Mouse (Mus musculus) MEL (cell line): ENCODE results near the gene Eef1g.

ENCODE experiments used
- BHLHE40 ChIP-seq: IDR thresholded peaks from 2 replicates; pipeline ENCODE4 v1.6.1; 2012; ENCODE audit warnings: low read depth, mild to moderate bottlenecking, inconsistent platforms, low read length, improper control_type of control experiment, borderline replicate concordance
- CTCF ChIP-seq, 3 experiments: IDR thresholded peaks in 2 of 3; conservative IDR thresholded peaks in 1 of 3; 2 replicates each; pipeline ENCODE4 v1.5.1; 2011 to 2012; ENCODE audit warnings: low read length in 3 of 3, low read depth in 2 of 3, mild to moderate bottlenecking in 2 of 3, improper control_type of control experiment in 1 of 3, inconsistent platforms in 1 of 3, mixed read lengths in 1 of 3, moderate library complexity in 1 of 3; ENCODE audit not compliant: control insufficient read depth in 1 of 3, insufficient read depth in 1 of 3, poor library complexity in 1 of 3, severe bottlenecking in 1 of 3
- EP300 ChIP-seq, 2 experiments: IDR thresholded peaks; 2 replicates each; pipeline ENCODE4 v1.6.1; 2011; ENCODE audit warnings: improper control_type of control experiment in 2 of 2, low read length in 2 of 2, low read depth in 1 of 2, mild to moderate bottlenecking in 1 of 2
- KAT2A ChIP-seq: conservative IDR thresholded peaks from 2 replicates; pipeline ENCODE4 v1.6.1; 2012; ENCODE audit warnings: low read depth, low read length, improper control_type of control experiment, inconsistent platforms
- MYB ChIP-seq: IDR thresholded peaks from 2 replicates; pipeline ENCODE4 v1.6.1; 2011; ENCODE audit warnings: mild to moderate bottlenecking, low read depth, low read length, improper control_type of control experiment
- NRF1 ChIP-seq: IDR thresholded peaks from 2 replicates; pipeline ENCODE4 v1.6.1; 2014; ENCODE audit warnings: low read depth, mild to moderate bottlenecking, inconsistent platforms, low read length, improper control_type of control experiment, moderate library complexity; ENCODE audit not compliant: poor library complexity, insufficient read depth, severe bottlenecking
- POLR2A ChIP-seq, 2 experiments: IDR thresholded peaks; 2 replicates each; pipeline ENCODE4 v1.6.1; 2011 to 2012; ENCODE audit warnings: low read length in 2 of 2, mild to moderate bottlenecking in 2 of 2, control low read depth in 1 of 2, improper control_type of control experiment in 1 of 2, low read depth in 1 of 2, moderate library complexity in 1 of 2; ENCODE audit not compliant: control insufficient read depth in 1 of 2, insufficient read depth in 1 of 2, poor library complexity in 1 of 2
- POLR2AphosphoS2 ChIP-seq: IDR thresholded peaks from 2 replicates; pipeline ENCODE4 v1.6.1; 2011; ENCODE audit warnings: low read length, improper control_type of control experiment
- RCOR1 ChIP-seq: IDR thresholded peaks from 2 replicates; pipeline ENCODE4 v1.6.1; 2012; ENCODE audit warnings: low read depth, mild to moderate bottlenecking, inconsistent platforms, low read length, improper control_type of control experiment
- SIN3A ChIP-seq: IDR thresholded peaks from 2 replicates; pipeline ENCODE4 v1.6.1; 2012; ENCODE audit warnings: low read length, improper control_type of control experiment, inconsistent platforms
- TBP ChIP-seq: IDR thresholded peaks from 2 replicates; pipeline ENCODE4 v1.8.0; 2011; ENCODE audit warnings: low read depth, low read length, improper control_type of control experiment
- TCF12 ChIP-seq: IDR thresholded peaks from 2 replicates; pipeline ENCODE4 v1.6.1; 2014; ENCODE audit warnings: low read depth, mild to moderate bottlenecking, inconsistent platforms, low read length, improper control_type of control experiment, moderate library complexity
- USF2 ChIP-seq, 2 experiments: IDR thresholded peaks; 2 replicates each; pipeline ENCODE4 v1.6.1; 2011 to 2012; ENCODE audit warnings: improper control_type of control experiment in 2 of 2, low read length in 2 of 2, borderline replicate concordance in 1 of 2, inconsistent platforms in 1 of 2, low read depth in 1 of 2, mild to moderate bottlenecking in 1 of 2; ENCODE audit not compliant: insufficient read depth in 1 of 2
- ZNF384 ChIP-seq: IDR thresholded peaks from 2 replicates; pipeline ENCODE4 v1.6.1; 2012; ENCODE audit warnings: low read depth, mild to moderate bottlenecking, inconsistent platforms, low read length, improper control_type of control experiment

DNA sequence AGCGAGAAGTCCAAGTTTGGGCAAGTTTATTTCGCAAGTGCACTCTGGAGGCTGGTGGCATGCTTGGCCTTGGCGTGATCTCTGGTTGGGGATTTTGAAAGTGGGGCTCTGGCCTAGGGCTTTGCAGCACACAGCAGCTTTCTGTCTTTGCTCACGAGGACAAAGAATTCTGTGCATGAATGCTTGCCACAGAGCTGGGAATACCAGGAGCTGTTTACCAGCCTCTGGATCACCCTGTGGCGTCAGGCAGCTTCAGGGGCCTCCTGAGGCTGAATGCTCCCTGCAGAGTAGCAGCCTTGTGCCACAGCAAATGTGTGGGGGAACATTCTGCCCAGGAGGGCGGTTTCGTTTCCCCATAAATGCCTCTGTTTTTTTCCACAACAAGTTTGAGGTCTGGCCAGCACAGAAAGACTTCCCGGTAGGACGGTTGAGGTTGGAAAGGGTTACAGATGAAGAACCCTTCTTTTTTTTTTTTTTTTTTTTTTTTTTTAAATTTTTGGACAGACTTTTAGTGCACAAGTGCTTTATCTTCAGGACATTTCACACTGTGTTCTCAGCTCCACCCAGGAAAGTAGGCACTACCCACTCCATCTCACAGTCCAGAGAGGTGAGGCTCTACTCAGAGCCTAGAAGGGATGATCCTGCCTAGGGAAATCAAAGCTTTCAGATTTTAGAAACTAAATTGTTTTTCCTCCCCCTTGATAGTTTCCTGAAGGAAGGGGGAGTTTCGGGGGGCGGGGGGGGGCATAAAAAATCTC is 56.4 kb downstream of the Eef1g start:
- no peak for TF ChIP-seq POLR2AphosphoS2
- TF ChIP-seq CTCF (IDR thresholded peaks at IDR 0.05 in 2 of 3, conservative IDR thresholded peaks at IDR 0.05 in 1 of 3; ENCODE audit: control insufficient read depth in 1 of 3, insufficient read depth in 1 of 3, low read depth in 2 of 3, low read length in 3 of 3, poor library complexity in 1 of 3, severe bottlenecking in 1 of 3), result no peak
- no peak for TF ChIP-seq NRF1
- no peak for TF ChIP-seq TCF12
- peak; percentile 13; the same call in 1 of the 2 replicates for TF ChIP-seq ZNF384
- no peak for TF ChIP-seq POLR2A (IDR thresholded peaks at IDR 0.05; ENCODE audit: control insufficient read depth in 1 of 2, insufficient read depth in 1 of 2, low read depth in 1 of 2, low read length in 2 of 2, poor library complexity in 1 of 2)
- TF ChIP-seq TBP, result no peak
- TF ChIP-seq SIN3A, result no peak
- no peak for TF ChIP-seq MYB
- TF ChIP-seq USF2 (IDR thresholded peaks at IDR 0.05; ENCODE audit: borderline replicate concordance in 1 of 2, insufficient read depth in 1 of 2, low read depth in 1 of 2, low read length in 2 of 2), result no peak
- TF ChIP-seq EP300 (IDR thresholded peaks at IDR 0.05; ENCODE audit: low read depth in 1 of 2, low read length in 2 of 2), result no peak
- TF ChIP-seq RCOR1, result no peak
- TF ChIP-seq KAT2A, result no peak
- no peak for TF ChIP-seq BHLHE40
